Mouse (Mus musculus): ENCODE data around the gene Sirt2. TPM values are rescaled to one million over a fixed set of nuclear protein-coding genes. Genes with fewer than 3 reads are reported as not detected.

Sirt2 gene
- polyA plus RNA-seq (2012; rRNA removed) = 78.6 and 92.9 TPM in 2 replicates

DNA sequence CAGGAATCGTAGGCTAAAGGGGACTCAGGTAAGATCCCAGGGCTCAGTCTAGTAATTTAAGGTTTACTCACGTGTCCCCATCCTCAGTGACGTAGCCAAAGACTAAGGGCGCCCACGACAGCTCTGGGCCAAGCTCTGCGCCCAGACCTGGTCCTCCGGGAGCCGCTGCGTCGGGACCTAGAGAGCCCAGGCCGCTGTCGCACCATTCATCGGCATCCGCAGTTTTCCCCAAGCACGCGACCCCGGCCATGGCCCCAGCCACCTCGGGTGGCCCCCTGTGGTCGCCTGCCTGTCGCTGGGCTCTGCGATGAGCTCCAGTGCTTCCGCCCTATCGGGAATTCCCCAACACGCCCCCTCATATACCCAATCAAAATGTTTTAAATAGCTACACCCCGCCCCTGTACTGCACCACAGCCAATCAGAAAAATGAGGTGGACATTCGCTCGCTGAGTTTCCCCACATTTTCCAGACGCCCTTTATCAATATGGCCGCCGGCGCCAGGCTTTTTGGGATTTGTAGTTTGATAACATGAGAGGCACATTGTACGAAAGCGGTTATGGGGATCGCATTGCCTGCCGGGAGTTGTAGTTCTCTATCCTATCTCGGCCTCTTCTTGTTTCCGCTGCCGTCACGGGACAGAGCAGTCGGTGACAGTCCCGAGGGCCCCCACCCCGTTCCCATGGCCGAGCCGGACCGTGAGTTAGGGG, at the start of gene Sirt2:
Sirt2 (plus strand) TSS at position 563 of the 707 bp plus-strand sequence.

DNA sequence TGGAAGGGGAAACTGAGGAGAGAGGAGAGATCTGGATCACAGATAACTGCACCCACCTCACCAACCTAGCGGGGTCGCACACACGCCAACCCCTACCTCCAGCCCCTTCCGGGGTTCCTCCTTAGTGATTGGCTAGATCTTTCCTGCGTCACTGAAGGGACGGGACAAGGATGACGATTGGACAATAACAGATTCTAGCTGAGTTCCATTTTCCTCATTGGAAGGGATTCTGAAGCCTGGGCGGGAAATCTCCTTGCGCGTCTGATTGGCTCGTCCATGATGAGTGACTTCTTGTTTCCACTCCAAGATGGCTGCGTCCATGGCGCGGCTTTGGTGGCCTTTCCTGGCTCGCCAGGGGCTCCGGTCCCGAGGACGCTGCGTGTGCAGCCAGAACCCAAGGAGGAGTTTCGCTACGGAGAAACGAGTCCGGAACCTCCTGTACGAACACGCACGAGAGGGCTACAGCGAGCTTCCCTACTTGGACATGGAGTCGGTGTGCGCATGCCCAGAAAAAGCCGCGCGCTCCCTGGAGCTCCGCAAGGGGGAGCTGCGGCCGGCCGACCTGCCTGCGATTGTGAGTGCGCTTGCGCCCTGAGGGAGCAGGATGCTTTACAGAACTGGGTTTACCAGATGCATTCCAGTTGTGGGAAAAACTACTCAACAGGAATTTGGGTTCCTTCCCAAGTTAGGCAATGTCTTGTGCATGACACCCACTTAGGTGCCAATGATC, 24.7 kb upstream of the Sirt2 start, which contains the start of the genes Mrps12 and Sars2:
Mrps12 (minus strand) TSS at position 112 of the 730 bp plus-strand sequence.
Sars2 (plus strand) TSS at position 284 of the 730 bp plus-strand sequence.

DNA sequence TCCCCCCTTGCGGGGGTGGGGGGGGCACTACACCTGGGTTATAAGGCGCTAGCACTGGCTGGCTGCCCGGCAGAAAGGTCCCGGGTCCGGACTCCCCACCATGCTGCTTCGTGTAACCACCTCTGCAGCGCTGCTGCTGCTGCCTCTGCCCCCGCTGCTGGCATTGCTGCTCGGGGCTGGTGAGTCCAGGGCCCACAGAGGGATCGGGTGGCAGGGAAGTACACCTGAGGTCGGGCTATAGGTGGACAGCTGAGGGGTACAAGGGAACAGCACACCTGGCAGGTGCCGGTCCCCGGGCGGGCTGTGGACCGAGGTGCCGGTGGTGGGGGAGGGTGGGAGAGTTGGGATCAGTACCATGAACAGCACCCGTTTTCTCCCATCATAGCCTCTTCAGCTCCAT, 10.5 kb upstream of the Sirt2 start, which contains the start of gene Ccer2:
Ccer2 (plus strand) TSS at position 96 of the 400 bp plus-strand sequence.

DNA sequence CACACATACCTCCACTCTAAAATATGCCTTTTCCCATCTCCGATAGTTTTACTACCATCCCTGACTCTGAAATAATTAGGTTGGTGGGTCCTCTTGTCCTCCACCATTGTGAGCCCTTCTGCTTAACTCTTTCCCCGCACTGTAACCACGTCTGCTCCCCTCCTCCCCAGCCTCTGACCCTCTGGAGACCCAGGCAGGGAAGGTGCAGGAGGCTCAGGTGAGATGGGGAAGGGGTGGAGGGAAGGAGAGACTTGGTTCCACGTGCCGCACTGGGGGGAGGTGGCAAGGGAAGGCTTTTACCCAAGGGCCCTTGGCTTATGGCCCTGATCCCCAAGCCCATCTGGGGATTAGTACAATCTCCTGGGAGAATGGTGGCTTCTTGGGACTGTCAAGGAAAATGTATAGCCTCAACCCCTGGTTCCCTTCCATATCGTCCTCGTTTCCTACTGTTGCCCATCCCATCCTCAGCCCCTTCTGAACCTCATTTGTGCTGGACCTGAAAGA, 979 bp downstream of the Sirt2 start, which contains the start of gene Nfkbib:
Nfkbib (minus strand) TSS at position 51 of the 504 bp plus-strand sequence.

DNA sequence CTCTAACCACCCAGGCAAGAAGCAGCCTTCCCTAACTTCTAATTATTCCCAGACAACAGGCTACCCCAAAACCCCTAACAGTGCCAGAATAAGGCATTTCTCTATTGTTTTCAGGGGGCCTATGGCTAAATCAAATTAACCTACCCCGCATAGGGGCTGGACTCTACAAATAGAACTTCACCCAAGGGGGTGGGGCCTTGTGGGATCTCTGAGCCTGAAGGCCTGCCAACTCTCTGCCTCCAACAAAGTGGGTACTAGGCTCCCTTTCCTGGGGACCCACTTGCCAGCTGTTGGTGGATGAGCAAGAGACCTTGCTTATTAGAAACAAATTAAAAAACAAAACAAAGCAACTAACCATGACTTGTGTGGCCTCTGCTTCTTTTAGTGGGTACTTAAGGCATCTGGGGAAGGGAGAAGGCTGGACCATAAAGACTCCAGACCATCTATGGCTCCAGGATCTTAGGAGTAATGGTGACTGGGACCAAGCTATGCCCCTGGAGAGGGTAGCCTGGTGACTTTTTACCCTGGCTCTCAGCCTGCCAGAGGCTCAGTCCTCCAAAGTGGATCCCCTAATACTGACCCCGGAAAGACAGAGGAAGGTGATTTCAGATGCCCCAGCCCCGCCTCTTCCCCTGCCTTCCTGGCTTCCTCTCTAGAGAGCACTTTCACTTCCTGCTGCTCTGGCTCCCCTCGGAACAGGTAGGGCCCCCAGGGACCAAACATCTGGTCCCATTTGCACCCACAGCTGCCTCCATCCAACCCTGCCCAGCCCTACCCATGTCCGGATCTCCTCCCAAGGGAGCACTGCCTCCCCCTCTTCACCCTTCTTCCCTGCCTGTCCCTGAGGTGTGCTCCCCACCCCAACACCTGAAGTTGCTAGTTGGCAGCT, 22.0 kb downstream of the Sirt2 start, which contains the start of gene Rinl:
Rinl (plus strand) TSS at position 663 of the 889 bp plus-strand sequence.

DNA sequence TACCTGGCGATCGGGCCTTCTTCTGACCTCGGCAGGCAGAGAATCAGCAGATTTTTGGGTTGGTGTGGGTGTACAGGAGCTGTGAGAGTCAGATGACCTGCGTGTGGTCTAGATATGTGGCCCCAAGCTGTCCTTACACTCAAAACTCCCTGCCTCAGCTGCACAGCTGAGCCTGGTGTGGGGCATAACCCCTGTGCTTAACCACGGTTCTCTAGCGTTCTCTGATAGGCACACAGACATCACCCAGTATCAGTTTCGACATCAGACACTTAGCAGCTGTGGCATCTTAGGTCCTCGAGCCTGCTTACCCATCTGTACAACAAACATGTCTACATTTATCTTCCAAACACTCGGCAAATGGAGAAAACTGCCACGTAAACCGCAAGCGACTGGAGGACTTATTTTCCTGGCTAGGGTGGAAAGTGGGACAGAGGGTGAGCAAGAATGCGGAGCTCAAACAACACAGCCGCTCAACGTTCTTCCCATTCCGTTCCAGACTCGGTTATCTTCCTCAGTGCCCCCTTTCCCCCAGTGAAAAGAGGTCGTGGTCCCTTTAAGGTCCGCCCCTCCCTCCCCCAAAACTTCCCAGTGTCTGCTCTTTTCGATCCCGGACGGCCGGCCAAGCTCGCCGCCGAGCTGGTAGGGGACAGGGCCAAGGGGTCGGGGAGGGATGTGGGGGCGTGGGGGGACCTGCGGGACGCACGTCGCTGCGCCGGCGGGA, 41.8 kb downstream of the Sirt2 start, which contains the start of gene Hnrnpl:
Hnrnpl (plus strand) TSS at position 321 of the 721 bp plus-strand sequence.

DNA sequence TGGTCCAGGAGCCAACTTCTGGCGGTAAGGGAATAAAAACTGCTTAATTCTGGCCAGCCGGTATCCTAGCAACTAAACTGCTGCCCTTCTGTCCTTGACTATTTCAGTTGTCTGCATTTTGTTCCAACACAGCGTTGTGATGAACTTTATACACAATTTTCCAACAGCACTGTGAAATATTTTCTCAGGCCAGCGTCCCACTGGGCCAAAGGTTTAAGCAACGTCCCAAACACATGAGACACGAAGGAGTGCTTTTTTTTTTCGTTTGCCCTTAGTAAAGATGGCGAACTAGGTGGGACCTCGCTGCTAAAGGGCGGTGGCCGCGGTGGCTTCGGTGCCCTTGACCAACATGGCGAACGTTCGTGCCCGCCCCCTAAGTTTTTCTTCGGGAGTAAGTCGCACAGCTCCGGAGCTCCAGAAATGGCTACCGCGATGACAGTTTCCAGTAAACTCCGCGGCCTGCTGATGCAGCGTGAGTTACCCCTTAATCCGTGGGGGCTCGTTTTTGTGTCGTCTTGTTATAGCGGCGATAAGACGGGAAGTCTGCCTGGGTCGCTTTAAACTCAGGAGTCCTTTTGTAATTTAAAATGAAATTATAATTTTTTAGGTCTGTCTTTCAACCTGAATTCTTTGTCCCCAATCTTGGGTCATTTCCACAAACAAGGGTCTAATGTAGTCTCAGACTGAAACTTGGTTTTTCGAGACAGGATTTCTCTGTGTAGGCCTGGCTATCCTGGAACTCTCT, 58.6 kb downstream of the Sirt2 start, which contains the start of gene Ech1:
Ech1 (plus strand) TSS at position 277 of the 745 bp plus-strand sequence.

DNA sequence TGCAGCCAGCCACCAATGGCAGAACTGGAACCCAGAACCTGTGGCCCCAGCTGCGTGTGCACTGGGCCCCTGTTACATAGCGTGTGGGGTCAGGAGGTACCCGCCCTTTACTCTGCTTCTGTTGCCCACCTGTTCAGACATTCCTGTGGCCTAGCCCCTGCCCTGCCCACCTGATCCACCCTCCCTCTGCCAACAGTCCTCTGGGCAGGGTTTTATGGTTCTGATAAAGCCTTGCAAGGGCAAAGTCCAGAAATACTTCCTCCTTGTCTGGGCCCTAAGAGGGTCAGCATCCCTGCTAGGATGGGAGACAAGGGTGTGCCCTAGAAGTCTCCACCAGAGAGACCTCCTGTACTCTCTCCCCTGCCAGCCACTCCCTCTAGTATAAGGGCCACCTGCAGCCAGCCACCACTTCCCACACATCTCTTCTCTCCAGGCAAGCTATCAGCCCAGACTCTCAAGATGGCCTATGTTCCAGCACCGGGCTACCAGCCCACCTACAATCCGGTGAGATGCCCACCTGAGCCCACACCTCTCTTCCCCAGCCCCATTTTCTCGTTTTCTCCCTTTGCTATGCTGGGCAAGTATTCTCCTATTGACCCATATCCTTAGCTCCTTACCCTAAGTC, 67.3 kb downstream of the Sirt2 start, which contains the start of gene Lgals4:
Lgals4 (plus strand) TSS at position 132 of the 625 bp plus-strand sequence.

Other genes starting within 250 kb of the Sirt2 start
- not detected in 2 replicates for gene Ifnl3, start 243.9 kb upstream of the Sirt2 start, polyA plus RNA-seq (2012; rRNA removed)
- gene Sycn, start 225.8 kb upstream of the Sirt2 start, polyA plus RNA-seq (2012; rRNA removed) = 0.73 and 4.9 TPM in 2 replicates
- 0.08 TPM in 1 of 2 replicates, not detected in the other for gene Nccrp1, start 219.5 kb upstream of the Sirt2 start, polyA plus RNA-seq (2012; rRNA removed)
- gene Samd4b, start 168.6 kb upstream of the Sirt2 start, polyA plus RNA-seq (2012; rRNA removed) = 155 and 181 TPM in 2 replicates
- 63.5 and 68.3 TPM in 2 replicates for gene Pak4, start 168.6 kb upstream of the Sirt2 start, polyA plus RNA-seq (2012; rRNA removed)
- gene Acp7, start 135.4 kb upstream of the Sirt2 start, polyA plus RNA-seq (2012; rRNA removed) = 1.6 and 1.8 TPM in 2 replicates
- 29.2 and 37.0 TPM in 2 replicates for gene Fbxo27, start 73.9 kb upstream of the Sirt2 start, polyA plus RNA-seq (2012; rRNA removed)
- 18.7 and 28.0 TPM in 2 replicates for gene Fbxo17, start 49.9 kb upstream of the Sirt2 start, polyA plus RNA-seq (2012; rRNA removed)
- 105 and 112 TPM in 2 replicates for gene Mrps12, start 24.9 kb upstream of the Sirt2 start, polyA plus RNA-seq (2012; rRNA removed)
- 25.8 and 31.4 TPM in 2 replicates for gene Sars2, start 24.7 kb upstream of the Sirt2 start, polyA plus RNA-seq (2012; rRNA removed)
- gene Ccer2, start 10.6 kb upstream of the Sirt2 start, polyA plus RNA-seq (2012; rRNA removed) = not detected in 2 replicates
- gene Nfkbib, start 777 bp downstream of the Sirt2 start, polyA plus RNA-seq (2012; rRNA removed) = 56.1 and 60.3 TPM in 2 replicates
- gene Rinl, start 22.2 kb downstream of the Sirt2 start, polyA plus RNA-seq (2012; rRNA removed) = 2.7 and 2.8 TPM in 2 replicates
- gene Hnrnpl, start 41.8 kb downstream of the Sirt2 start, polyA plus RNA-seq (2012; rRNA removed) = 204 and 341 TPM in 2 replicates
- 442 and 460 TPM in 2 replicates for gene Ech1, start 58.5 kb downstream of the Sirt2 start, polyA plus RNA-seq (2012; rRNA removed)
- 20.6 and 30.5 TPM in 2 replicates for gene Lgals4, start 67.1 kb downstream of the Sirt2 start, polyA plus RNA-seq (2012; rRNA removed)
- gene Lgals7, start 97.1 kb downstream of the Sirt2 start, polyA plus RNA-seq (2012; rRNA removed) = 46.3 and 60.8 TPM in 2 replicates
- 0.78 and 1.0 TPM in 2 replicates for gene Capn12, start 114.7 kb downstream of the Sirt2 start, polyA plus RNA-seq (2012; rRNA removed)
- 365 and 372 TPM in 2 replicates for gene Actn4, start 195.6 kb downstream of the Sirt2 start, polyA plus RNA-seq (2012; rRNA removed)
- 251 and 352 TPM in 2 replicates for gene Eif3k, start 215.1 kb downstream of the Sirt2 start, polyA plus RNA-seq (2012; rRNA removed)
- gene Map4k1, start 215.3 kb downstream of the Sirt2 start, polyA plus RNA-seq (2012; rRNA removed) = 5.6 and 5.7 TPM in 2 replicates